Mouse (Mus musculus) cerebellum, postnatal 25 days (tissue): ENCODE results near the gene C130060K24Rik.

Experiments
- DNase-seq, 2 experiments: peaks; one replicate each; pipeline ENCODE4 v3.0.0; 2021; ENCODE audit warnings: mixed read lengths in 2 of 2

Gene C130060K24Rik

DNA sequence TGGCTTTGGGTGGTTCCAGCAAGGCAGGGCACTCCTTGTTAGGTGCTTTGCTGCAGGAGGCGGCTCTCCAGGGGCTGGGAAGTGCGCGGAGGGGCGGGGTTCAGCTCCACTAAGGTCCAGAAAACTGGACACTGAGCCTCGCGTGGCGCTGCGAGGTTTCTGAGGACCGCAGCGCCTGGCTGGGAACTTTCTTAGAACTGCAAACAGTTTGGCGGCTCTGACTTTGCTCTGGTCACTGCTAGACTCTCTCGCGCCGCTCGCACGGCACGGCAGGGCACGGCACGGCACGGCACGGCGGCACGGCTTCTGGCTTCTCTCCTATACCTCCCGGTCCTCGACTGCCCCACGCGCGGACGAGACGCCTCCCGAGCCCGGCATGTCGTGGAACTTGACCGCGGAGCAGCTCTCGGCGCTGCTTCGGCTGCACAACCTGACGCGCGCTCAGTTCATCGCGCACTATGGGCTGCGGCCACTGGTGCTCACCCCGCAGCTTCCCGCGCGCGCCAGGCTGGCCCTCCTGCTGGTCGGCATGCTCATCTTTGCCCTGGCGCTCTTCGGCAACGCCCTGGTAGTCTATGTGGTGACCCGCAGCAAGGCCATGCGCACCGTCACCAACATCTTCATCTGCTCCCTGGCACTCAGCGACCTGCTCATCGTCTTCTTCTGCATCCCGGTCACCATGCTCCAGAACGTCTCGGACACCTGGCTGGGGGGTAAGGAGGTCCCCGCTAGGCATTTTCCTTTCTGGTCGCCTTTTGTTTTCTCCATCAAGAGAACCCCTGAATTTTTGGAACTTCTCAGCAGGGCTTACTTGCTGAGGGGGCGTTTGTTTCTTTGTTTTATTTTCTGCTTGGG lies at the start of gene C130060K24Rik:
C130060K24Rik (plus strand) TSS at position 188 of the 855 bp plus-strand sequence.
- peak; percentile 23 to 47 for DNase-seq

DNA sequence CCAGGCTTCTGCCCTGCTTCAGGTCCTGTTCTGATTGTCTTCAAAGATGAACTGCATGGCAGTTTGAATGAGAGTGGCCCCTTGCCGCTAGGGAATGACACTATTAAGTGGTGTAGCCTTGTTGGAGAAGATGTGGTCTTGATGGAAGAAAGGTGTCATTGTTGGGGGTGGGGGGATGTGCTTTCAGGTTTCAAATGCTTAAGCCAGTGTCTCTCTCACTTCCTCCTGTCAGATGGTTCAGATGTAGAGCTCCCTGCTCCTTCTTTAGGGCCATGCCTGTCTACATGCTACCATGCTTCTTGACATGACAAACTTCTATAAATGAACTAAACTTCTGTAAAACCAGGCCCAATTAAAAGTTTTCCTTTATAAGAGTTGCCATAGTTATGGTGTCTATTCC lies 46.7 kb upstream of the C130060K24Rik start:
- DNase-seq, result no peak

DNA sequence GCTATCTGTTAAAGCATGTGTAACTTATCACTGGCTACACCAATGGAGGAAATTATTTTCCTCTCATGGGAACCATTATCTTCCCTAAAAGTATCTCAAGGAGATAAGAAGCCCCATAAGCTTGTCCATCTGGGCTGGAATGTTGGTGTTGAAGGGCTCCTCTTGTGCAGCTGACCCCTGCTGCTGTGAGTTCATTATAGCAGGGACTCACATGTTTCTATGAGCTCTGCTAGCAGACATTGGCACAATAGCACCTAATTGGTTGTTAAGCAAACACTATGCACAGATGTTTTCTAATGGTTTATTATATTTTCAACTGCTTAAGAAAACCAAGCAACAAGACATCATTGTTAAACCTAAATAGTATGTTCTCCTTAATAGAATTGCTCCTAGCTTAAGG lies 41.5 kb upstream of the C130060K24Rik start:
- no peak for DNase-seq

DNA sequence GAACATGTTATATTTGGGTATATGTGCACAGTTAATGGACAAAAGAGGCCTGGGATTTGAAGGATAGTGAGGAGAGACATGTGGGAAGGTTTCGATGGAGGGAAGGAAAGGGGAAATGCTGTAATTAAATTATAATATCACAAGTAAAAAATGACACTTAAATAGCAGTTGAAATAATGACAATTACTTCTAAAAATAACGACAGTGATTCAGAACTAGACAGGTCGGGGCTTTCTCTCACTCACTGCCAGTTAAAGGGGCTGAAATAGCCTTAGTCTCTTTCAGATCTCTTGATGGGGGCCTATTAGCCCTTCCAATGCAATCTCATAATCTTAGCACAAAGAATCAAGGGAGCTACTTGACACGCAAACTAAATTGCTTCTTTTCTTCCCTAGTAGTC lies 39.5 kb upstream of the C130060K24Rik start:
- no peak for DNase-seq

- peak; percentile 6 to 27 for DNase-seq
These were observed 33.2 kb upstream of the C130060K24Rik start for GRCm38 (mm10) chr6:65347736-65348135.

DNA sequence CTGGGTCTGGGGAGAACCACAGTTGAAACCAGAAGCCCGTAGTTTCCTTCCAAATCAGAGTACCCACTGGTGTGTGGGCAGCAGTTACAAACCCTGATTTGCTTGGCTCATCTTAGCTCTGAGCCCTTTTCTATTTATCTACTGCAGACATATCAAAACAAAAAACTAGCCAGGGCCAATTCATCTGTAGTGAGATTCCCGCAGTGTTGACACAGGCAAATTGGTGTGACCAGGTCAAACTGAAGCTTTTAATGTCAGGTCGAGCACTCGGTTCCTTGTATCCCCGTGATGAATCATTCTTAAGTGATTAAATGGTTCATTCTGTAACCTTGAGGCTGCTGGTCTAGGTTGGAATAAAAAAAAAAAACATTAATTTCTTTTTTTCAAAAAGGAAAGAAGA lies 32.6 kb upstream of the C130060K24Rik start:
- no peak for DNase-seq

DNA sequence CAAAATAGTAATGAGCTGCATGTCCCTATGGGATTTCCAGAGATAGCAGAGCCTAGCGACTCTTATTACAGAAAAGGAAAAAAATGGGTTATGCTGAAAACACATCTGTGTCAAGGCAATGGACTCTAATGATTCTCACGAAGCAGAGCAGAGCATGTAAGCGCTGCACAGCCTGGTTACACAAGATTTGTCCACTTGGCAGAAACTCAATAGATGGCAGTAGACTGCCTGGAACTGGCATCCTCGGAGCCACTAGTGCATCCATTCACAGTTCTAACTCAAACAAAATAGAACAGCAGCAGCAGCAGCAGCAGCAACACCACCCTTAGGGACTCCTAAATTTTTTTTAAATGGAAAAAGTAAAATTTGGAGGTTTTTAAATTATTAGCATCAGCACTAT lies 29.3 kb upstream of the C130060K24Rik start:
- no peak for DNase-seq

DNA sequence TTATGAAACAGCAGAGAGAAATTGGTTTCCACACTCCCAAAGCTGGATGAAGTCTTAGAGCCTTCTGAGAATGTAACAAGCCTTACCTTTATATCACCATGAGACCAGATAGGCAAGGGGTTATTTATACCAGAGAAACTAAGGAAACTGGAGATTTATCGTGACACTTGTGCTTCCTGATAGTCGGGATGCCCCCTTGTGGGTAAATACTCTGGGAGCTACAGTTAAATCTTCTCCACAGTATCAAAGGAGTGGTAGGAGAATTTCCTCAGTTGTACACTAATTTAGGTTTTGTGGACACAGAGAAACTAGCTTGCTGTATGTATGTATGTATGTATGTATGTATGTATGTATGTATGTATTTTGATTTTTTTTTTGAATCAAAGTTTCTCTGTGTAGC lies 5.0 kb upstream of the C130060K24Rik start:
- DNase-seq, result no peak

DNA sequence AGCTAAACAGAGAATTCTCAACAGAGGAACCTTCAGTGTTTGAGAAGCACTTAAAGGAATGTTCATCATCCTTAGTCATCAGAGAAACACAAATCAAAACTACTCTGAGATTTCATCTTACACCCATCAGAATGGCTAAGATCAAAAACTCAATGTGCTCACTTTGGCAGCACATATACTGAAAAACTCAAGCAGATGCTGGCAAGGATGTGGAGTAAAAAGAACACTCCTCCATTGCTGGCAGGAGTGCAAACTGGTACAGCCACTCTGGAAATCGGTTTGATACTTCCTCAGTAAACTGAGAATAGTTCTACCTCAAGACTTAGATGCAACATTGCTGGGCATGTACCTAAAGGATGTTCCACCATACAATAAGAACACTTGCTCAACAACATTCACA lies 41.0 kb downstream of the C130060K24Rik start:
- DNase-seq, result no peak

GRCm38 (mm10) chr6:65427065-65427464 lies 46.2 kb downstream of the C130060K24Rik start:
- peak in 1 of 2 experiments; percentile 2 for DNase-seq

DNA sequence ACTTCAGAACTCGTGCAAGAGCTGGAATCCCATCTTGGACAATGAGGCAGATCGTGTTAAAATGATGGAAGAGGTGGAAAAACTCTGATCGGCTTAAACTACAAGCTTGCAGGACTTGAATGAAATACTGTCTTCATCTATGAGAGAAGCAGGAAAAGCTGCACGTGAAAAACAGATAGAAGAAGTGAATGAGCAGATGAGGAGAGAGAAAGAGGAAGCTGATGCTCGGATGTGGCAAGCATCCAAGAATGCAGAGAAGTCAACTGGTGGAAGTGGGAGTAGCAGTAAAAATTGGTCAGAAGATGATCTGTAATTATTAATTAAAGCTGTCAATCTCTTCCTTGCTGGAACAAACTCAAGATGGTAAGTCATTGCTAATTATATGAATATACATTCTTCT lies 52.3 kb downstream of the C130060K24Rik start:
- no peak for DNase-seq

- DNase-seq, result peak in 1 of 2 experiments; percentile 33
These were observed 72.6 kb downstream of the C130060K24Rik start for GRCm38 (mm10) chr6:65453465-65453864.

DNA sequence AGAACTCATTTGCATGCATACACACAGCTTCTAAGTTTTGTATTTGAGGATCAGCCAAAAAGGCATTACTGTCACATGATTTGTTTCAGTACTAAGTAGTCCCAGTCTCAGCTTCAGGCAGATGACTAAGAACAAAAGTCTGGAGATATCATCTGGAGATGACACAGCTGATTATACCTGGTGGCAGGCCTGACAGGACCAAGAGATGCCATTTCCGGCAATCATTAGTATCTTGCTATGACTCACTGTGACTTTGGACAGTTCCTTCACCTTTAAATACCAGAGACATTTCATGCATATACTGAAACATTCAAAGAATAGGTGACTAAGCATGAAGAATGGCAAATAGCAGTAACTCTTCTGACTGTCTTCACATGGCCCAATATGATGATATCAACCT lies 84.4 kb downstream of the C130060K24Rik start:
- no peak for DNase-seq

- DNase-seq, result no peak
These were observed 89.4 kb downstream of the C130060K24Rik start for GRCm38 (mm10) chr6:65470320-65470719.

- no peak for DNase-seq
These were observed 91.5 kb downstream of the C130060K24Rik start for GRCm38 (mm10) chr6:65472455-65472854.

GRCm38 (mm10) chr6:65498786-65499185 lies 117.9 kb downstream of the C130060K24Rik start:
- no peak for DNase-seq
